In genomic region chr16:91348264-91348565, GRCm38 (mm10) we compare ENCODE assay signal across 20 mouse cellular contexts. TPM values are rescaled to one million over a fixed set of nuclear protein-coding genes. Genes with fewer than 3 reads are reported as not detected.
A peak's percentile ranks its signal among the peaks of the same experiment; 100 is the strongest.
DNase-seq lines count a peak whose midpoint lies in the region; ATAC-seq and TF ChIP-seq lines count a peak whose summit lies in the region.
"Had no signal": no experiment of that assay in that cellular context is flagged by ENCODE, and none has a peak within 500 bp of the region (broad histone marks: within the 10 kb centered on the region; RNA-seq: fewer than 3 reads in every experiment).

No protein-coding gene starts in this region.

- DNase-seq in forebrain, embryonic 10.5 days (ENCODE audit: extremely low spot score, low spot score) = no peak
- no peak for DNase-seq in forebrain, embryonic 14.5 days (ENCODE audit: low spot score)
- DNase-seq in layer of hippocampus, adult 2 months (ENCODE audit: low spot score in 2 of 2) = no peak
- no peak for DNase-seq in layer of hippocampus, postnatal 10 days (ENCODE audit: low spot score in 2 of 2)
- DNase-seq: adrenal gland, adult 8-10 months; kidney, postnatal 10 days had no signal

- peaks cover 25% of the 10 kb centered on the region for H3K4me1 ChIP-seq in forebrain, embryonic 10.5 days
- peaks cover 4% of the 10 kb centered on the region; the same call in 1 of the 2 replicates for H3K4me1 ChIP-seq in forebrain, embryonic 14.5 days (ENCODE audit: control insufficient read depth, insufficient read depth, low read length)
- H3K4me1 ChIP-seq in bone marrow, adult 2 months (ENCODE audit: control insufficient read depth, insufficient read depth, low read length) = peaks cover 9% of the 10 kb centered on the region
- H3K4me1 ChIP-seq: heart, embryonic 15.5 days; lung, embryonic 15.5 days had no signal

- H3K9me3 ChIP-seq in forebrain, embryonic 10.5 days = no peaks in the 10 kb centered on the region
- H3K9me3 ChIP-seq in forebrain, embryonic 14.5 days (replicated peaks; ENCODE audit: control insufficient read depth, low read length) = no peaks in the 10 kb centered on the region
- H3K9me3 ChIP-seq: embryonic facial prominence, embryonic 13.5 days; heart, embryonic 15.5 days; liver, embryonic 12.5 days; lung, embryonic 15.5 days had no signal

- H3K27me3 ChIP-seq in forebrain, embryonic 10.5 days (ENCODE audit: poor library complexity, severe bottlenecking) = peaks cover 81% of the 10 kb centered on the region
- peaks cover 15% of the 10 kb centered on the region for H3K27me3 ChIP-seq in forebrain, embryonic 14.5 days (replicated peaks; ENCODE audit: control insufficient read depth, insufficient read depth, low read length)

- H3K9ac ChIP-seq in forebrain, embryonic 14.5 days (ENCODE audit: low read length) = no peak overlapping the region
- H3K9ac ChIP-seq: embryonic facial prominence, embryonic 13.5 days; heart, embryonic 15.5 days; liver, embryonic 12.5 days; lung, embryonic 15.5 days had no signal

- H3K27ac ChIP-seq in forebrain, embryonic 10.5 days = peak overlapping the region; percentile 26; the same call in 1 of the 2 replicates
- H3K27ac ChIP-seq in forebrain, embryonic 14.5 days (ENCODE audit: low read depth, low read length) = no peak overlapping the region
- peak overlapping the region; percentile 53; the same call in 1 of the 2 replicates for H3K27ac ChIP-seq in layer of hippocampus, adult 2 months
- peak overlapping the region; percentile 73; the same call in 1 of the 2 replicates for H3K27ac ChIP-seq in bone marrow, adult 2 months (ENCODE audit: control insufficient read depth, insufficient read depth, low read depth, low read length, poor library complexity)
- H3K27ac ChIP-seq in macrophage = peak overlapping the region; percentile 85
- H3K27ac ChIP-seq: embryonic facial prominence, embryonic 13.5 days; heart, embryonic 15.5 days; liver, embryonic 12.5 days; lung, embryonic 15.5 days had no signal

- no peak overlapping the region for H3K4me2 ChIP-seq in forebrain, embryonic 14.5 days (ENCODE audit: low read length)
- H3K4me2 ChIP-seq: embryonic facial prominence, embryonic 13.5 days; heart, embryonic 15.5 days; liver, embryonic 12.5 days; lung, embryonic 15.5 days had no signal

- no peak overlapping the region for H3K4me3 ChIP-seq in forebrain, embryonic 10.5 days
- H3K4me3 ChIP-seq in forebrain, embryonic 14.5 days (ENCODE audit: low read depth, low read length) = no peak overlapping the region
- H3K4me3 ChIP-seq in layer of hippocampus, adult 2 months = peak overlapping the region; percentile 33
- no peak overlapping the region for H3K4me3 ChIP-seq in bone marrow, adult 2 months (replicated peaks; ENCODE audit: control insufficient read depth, low read depth, low read length)
- H3K4me3 ChIP-seq in macrophage (ENCODE audit: inconsistent target) = no peak overlapping the region
- H3K4me3 ChIP-seq: embryonic facial prominence, embryonic 13.5 days; heart, embryonic 15.5 days; liver, embryonic 12.5 days; lung, embryonic 15.5 days; megakaryocyte, embryonic 14.5 days; myocyte had no signal

- no peaks in the 10 kb centered on the region for H3K36me3 ChIP-seq in forebrain, embryonic 10.5 days (replicated peaks)
- H3K36me3 ChIP-seq in forebrain, embryonic 14.5 days (ENCODE audit: control insufficient read depth, insufficient read depth, low read length) = no peaks in the 10 kb centered on the region
- H3K36me3 ChIP-seq in macrophage (ENCODE audit: inconsistent target) = no peaks in the 10 kb centered on the region
- H3K36me3 ChIP-seq: embryonic facial prominence, embryonic 13.5 days; heart, embryonic 15.5 days; liver, embryonic 12.5 days; lung, embryonic 15.5 days had no signal

- no peak for TF ChIP-seq CTCF in layer of hippocampus, adult 2 months (conservative IDR thresholded peaks at IDR 0.05)
- TF ChIP-seq CTCF in bone marrow, adult 2 months (IDR thresholded peaks at IDR 0.05; ENCODE audit: control insufficient read depth, insufficient read depth, low read length) = no peak

- no peaks in the 10 kb centered on the region for H3K79me2 ChIP-seq in macrophage (ENCODE audit: inconsistent target)

- TF ChIP-seq POLR2A in bone marrow, adult 2 months (IDR thresholded peaks at IDR 0.05; ENCODE audit: borderline replicate concordance, control insufficient read depth, low read depth, low read length) = no peak

- no peak for ATAC-seq in forebrain, embryonic 14.5 days
- no peak for ATAC-seq in megakaryocyte, adult 5-6 weeks (ENCODE audit: poor library complexity, severe bottlenecking)
- no peak for ATAC-seq in frontal cortex, adult (ENCODE audit: low TSS enrichment)
- ATAC-seq: liver, embryonic 12.5 days had no signal

- 76% methylated on average over 14 of the region's 14 CpGs for WGBS in forebrain, embryonic 10.5 days
- WGBS in forebrain, embryonic 14.5 days = 56% methylated on average over 14 of the region's 14 CpGs
- 77% methylated on average over 14 of the region's 14 CpGs for WGBS in bone marrow, adult 2 months
- 83% methylated on average over 14 of the region's 14 CpGs for WGBS in macrophage (ENCODE audit: missing documents)

RNA-seq across cellular contexts. Expression of gene Ifnar2, which starts 24.4 kb away (rescaled TPM):
- 28.6 and 29.0 TPM in 2 replicates for polyA plus RNA-seq in forebrain, embryonic 10.5 days (2016; fragmentation: Nextera tagmentation; extraction: Ambion mirVana)
- 44.6 and 46.9 TPM in 2 replicates for polyA plus RNA-seq in forebrain, embryonic 14.5 days (2014; fragmentation: Nextera tagmentation; extraction: Ambion mirVana)
- total RNA-seq in layer of hippocampus, adult 2 months (2021) = 10 to 100 TPM; 19.8 to 25.5 TPM
- 10 to 100 TPM; 23.7 to 24.4 TPM for total RNA-seq in layer of hippocampus, postnatal 10 days (2021)
- polyA plus RNA-seq in bone marrow, adult 2 months (2011; ENCODE audit: insufficient read depth, insufficient read length, low replicate concordance, missing spikeins) = 32.5 and 41.1 TPM in 2 replicates
- 100 to 1,000 TPM; 154 to 353 (median 191) TPM for total RNA-seq in macrophage (2018; cell fraction: chromatin; rRNA removed)
- 100 to 1,000 TPM; 175 to 241 (median 207) TPM for total RNA-seq in macrophage (2018; cell fraction: cytosol; rRNA removed)
- total RNA-seq in macrophage (2018; cell fraction: nucleus; rRNA removed) = 100 to 1,000 TPM; 188 to 308 (median 236) TPM
- polyA plus RNA-seq in macrophage (2018) = 183 to 327 TPM (median 193 TPM) in 3 replicates
- total RNA-seq in megakaryocyte, adult 5-6 weeks (2015) = 287 and 289 TPM in 2 replicates
- 257 and 285 TPM in 2 replicates for total RNA-seq in megakaryocyte, adult 5-6 weeks (2017)

RNA-seq across cellular contexts. Expression of gene Gm21970, which starts 43.3 kb away (rescaled TPM):
- not detected in 2 replicates for polyA plus RNA-seq in forebrain, embryonic 10.5 days (2016; fragmentation: Nextera tagmentation; extraction: Ambion mirVana)
- polyA plus RNA-seq in forebrain, embryonic 14.5 days (2014; fragmentation: Nextera tagmentation; extraction: Ambion mirVana) = not detected in 2 replicates
- total RNA-seq in layer of hippocampus, adult 2 months (2021) = not detected
- total RNA-seq in layer of hippocampus, postnatal 10 days (2021) = 1 to 10 TPM in 1 of 2 experiments, not detected in 1; 1.1 TPM
- not detected in 2 replicates for polyA plus RNA-seq in bone marrow, adult 2 months (2011; ENCODE audit: insufficient read depth, insufficient read length, low replicate concordance, missing spikeins)
- total RNA-seq in macrophage (2018; cell fraction: chromatin; rRNA removed) = not detected
- under 1 TPM in 8 of 26 experiments, not detected in 18; 0.23 to 0.80 (median 0.37) TPM for total RNA-seq in macrophage (2018; cell fraction: cytosol; rRNA removed)
- 1 to 10 TPM in 1 of 26 experiments, not detected in 25; 1.6 TPM for total RNA-seq in macrophage (2018; cell fraction: nucleus; rRNA removed)
- not detected in 3 replicates for polyA plus RNA-seq in macrophage (2018)
- total RNA-seq in megakaryocyte, adult 5-6 weeks (2015) = 0.29 TPM in 1 of 2 replicates, not detected in the other
- not detected in 2 replicates for total RNA-seq in megakaryocyte, adult 5-6 weeks (2017)
- total RNA-seq: gastrocnemius, adult 18-20 months; layer of hippocampus, postnatal 25 days; left cerebral cortex, postnatal 36 days had no signal
- polyA plus RNA-seq: cerebellum, adult 2 months; embryonic facial prominence, embryonic 13.5 days; heart, embryonic 15.5 days; liver, embryonic 12.5 days; lung, embryonic 15.5 days; myocyte had no signal

RNA-seq across cellular contexts. Expression of gene Il10rb, which starts 57.7 kb away (rescaled TPM):
- 4.7 and 5.8 TPM in 2 replicates for polyA plus RNA-seq in forebrain, embryonic 10.5 days (2016; fragmentation: Nextera tagmentation; extraction: Ambion mirVana)
- 7.7 and 10.5 TPM in 2 replicates for polyA plus RNA-seq in forebrain, embryonic 14.5 days (2014; fragmentation: Nextera tagmentation; extraction: Ambion mirVana)
- total RNA-seq in layer of hippocampus, adult 2 months (2021) = 1 to 10 TPM; 8.6 to 9.0 TPM
- total RNA-seq in layer of hippocampus, postnatal 10 days (2021) = 1 to 10 TPM; 7.4 to 8.6 TPM
- polyA plus RNA-seq in bone marrow, adult 2 months (2011; ENCODE audit: insufficient read depth, insufficient read length, low replicate concordance, missing spikeins) = 24.1 and 25.9 TPM in 2 replicates
- 100 to 1,000 TPM; 195 to 513 (median 266) TPM for total RNA-seq in macrophage (2018; cell fraction: chromatin; rRNA removed)
- 100 to 1,000 TPM; 302 to 435 (median 372) TPM for total RNA-seq in macrophage (2018; cell fraction: cytosol; rRNA removed)
- 100 to 1,000 TPM; 321 to 683 (median 404) TPM for total RNA-seq in macrophage (2018; cell fraction: nucleus; rRNA removed)
- 357 to 533 TPM (median 380 TPM) in 3 replicates for polyA plus RNA-seq in macrophage (2018)
- 66.6 and 68.3 TPM in 2 replicates for total RNA-seq in megakaryocyte, adult 5-6 weeks (2015)
- 63.3 and 64.6 TPM in 2 replicates for total RNA-seq in megakaryocyte, adult 5-6 weeks (2017)

Comparison
In these comparisons a context has a peak if more than half of its experiments do, and no peak if none do; other contexts are left out.
1. RNA of gene Il10rb, which starts 57.7 kb away (polyA plus RNA-seq): 357 to 533 TPM in macrophage; 24.1 to 25.9 TPM in bone marrow, adult 2 months, 7.7 to 10.5 TPM in forebrain, embryonic 14.5 days and 4.7 to 5.8 TPM in forebrain, embryonic 10.5 days; every median in the first group is over 10 times any median in the second.